Mouse (Mus musculus) CH12.LX (cell line): ENCODE measurements around the gene Cep104. TPM values are rescaled to one million over a fixed set of nuclear protein-coding genes. Genes with fewer than 3 reads are reported as not detected.

Source experiments
- DNase-seq: peaks from one replicate; pipeline ENCODE4 v3.0.0-alpha.2; 2013; ENCODE audit errors: extremely low read depth
- H3K27ac ChIP-seq: 2 replicates; pipeline ENCODE4 v1.5.1; 2012; ENCODE audit warnings: low read depth, mild to moderate bottlenecking, control low read depth, moderate library complexity; ENCODE audit not compliant: insufficient read depth
- H3K27me3 ChIP-seq: replicated peaks from 2 replicates; pipeline ENCODE3; 2012; ENCODE audit warnings: inconsistent platforms
- H3K36me3 ChIP-seq, 2 experiments: replicated peaks in 1 of 2; 2 replicates each; pipeline versions ENCODE3 to v1.6.1; 2012; ENCODE audit warnings: inconsistent platforms in 1 of 2, low read length in 1 of 2, mild to moderate bottlenecking in 1 of 2, mixed read lengths in 1 of 2, moderate library complexity in 1 of 2; ENCODE audit not compliant: control insufficient read depth in 1 of 2, insufficient read depth in 1 of 2
- H3K4me1 ChIP-seq, 2 experiments: 2 replicates each; pipeline ENCODE4 v1.6.1; 2012; ENCODE audit warnings: inconsistent platforms in 1 of 2, moderate library complexity in 1 of 2; ENCODE audit not compliant: insufficient read depth in 2 of 2, control insufficient read depth in 1 of 2
- H3K4me2 ChIP-seq: 2 replicates; pipeline ENCODE4 v1.6.1; 2012; ENCODE audit warnings: low read depth, mild to moderate bottlenecking, control low read depth; ENCODE audit not compliant: poor library complexity, insufficient read depth, severe bottlenecking
- H3K4me3 ChIP-seq, 3 experiments: fragments of 150-350 bp in 1 of 3; sonication (generic) in 1 of 3; replicated peaks in 1 of 3; 2 replicates each; pipeline versions ENCODE3 to v1.5.1; 2011 to 2012; ENCODE audit warnings: low read depth in 2 of 3, low read length in 2 of 3, mild to moderate bottlenecking in 2 of 3, moderate library complexity in 2 of 3, control low read depth in 1 of 3, improper control_type of control experiment in 1 of 3, inconsistent platforms in 1 of 3, mixed read lengths in 1 of 3; ENCODE audit not compliant: poor library complexity in 1 of 3
- H3K79me2 ChIP-seq: replicated peaks from 2 replicates; pipeline ENCODE4 v1.6.1; 2012; ENCODE audit warnings: mild to moderate bottlenecking, moderate library complexity; ENCODE audit not compliant: control insufficient read depth, poor library complexity, insufficient read depth, severe bottlenecking; ENCODE audit errors: extremely low read depth
- H3K9ac ChIP-seq: 2 replicates; pipeline ENCODE4 v1.6.1; 2012; ENCODE audit warnings: low read depth, mild to moderate bottlenecking, control low read depth, moderate library complexity; ENCODE audit not compliant: insufficient read depth
- H3K9me3 ChIP-seq: replicated peaks from 2 replicates; pipeline ENCODE3; 2012; ENCODE audit warnings: low read length, inconsistent platforms, mixed read lengths
- BHLHE40 ChIP-seq: IDR thresholded peaks from 2 replicates; pipeline ENCODE4 v1.6.1; 2011; ENCODE audit warnings: mild to moderate bottlenecking, low read depth, low read length, improper control_type of control experiment
- CHD1 ChIP-seq: IDR thresholded peaks from 2 replicates; pipeline ENCODE4 v1.6.1; 2012; ENCODE audit warnings: low read depth, low read length, improper control_type of control experiment, inconsistent platforms
- E2F4 ChIP-seq: IDR thresholded peaks from 2 replicates; pipeline ENCODE4 v1.6.1; 2011; ENCODE audit warnings: low read depth, low read length, improper control_type of control experiment; ENCODE audit not compliant: insufficient replicate concordance
- ELF1 ChIP-seq: IDR thresholded peaks from 2 replicates; pipeline ENCODE4 v1.6.1; 2014; ENCODE audit warnings: low read depth, mild to moderate bottlenecking, inconsistent platforms, low read length, improper control_type of control experiment
- GABPA ChIP-seq: IDR thresholded peaks from 2 replicates; pipeline ENCODE4 v1.6.1; 2012; ENCODE audit warnings: low read depth, low read length, improper control_type of control experiment, inconsistent platforms; ENCODE audit not compliant: insufficient replicate concordance
- HCFC1 ChIP-seq: IDR thresholded peaks from 2 replicates; pipeline ENCODE4 v1.6.1; 2012; ENCODE audit warnings: low read depth, mild to moderate bottlenecking, inconsistent platforms, low read length, improper control_type of control experiment
- JUN ChIP-seq: IDR thresholded peaks from 2 replicates; pipeline ENCODE4 v1.6.1; 2011; ENCODE audit warnings: low read depth, mild to moderate bottlenecking, low read length, improper control_type of control experiment, moderate library complexity; ENCODE audit not compliant: insufficient read depth
- JUND ChIP-seq: conservative IDR thresholded peaks from 2 replicates; pipeline ENCODE4 v1.6.1; 2011; ENCODE audit warnings: low read depth, low read length, improper control_type of control experiment
- KAT2A ChIP-seq: IDR thresholded peaks from 2 replicates; pipeline ENCODE4 v1.6.1; 2012; ENCODE audit warnings: low read length, improper control_type of control experiment, inconsistent platforms; ENCODE audit not compliant: insufficient replicate concordance
- MAFK ChIP-seq: IDR thresholded peaks from 2 replicates; pipeline ENCODE4 v1.6.1; 2011; ENCODE audit warnings: low read length, improper control_type of control experiment; ENCODE audit not compliant: insufficient replicate concordance
- MAX ChIP-seq: IDR thresholded peaks from 2 replicates; pipeline ENCODE4 v1.6.1; 2011; ENCODE audit warnings: low read length, improper control_type of control experiment
- MAZ ChIP-seq: IDR thresholded peaks from 2 replicates; pipeline ENCODE4 v1.6.1; 2012; ENCODE audit warnings: low read depth, mild to moderate bottlenecking, inconsistent platforms, low read length, improper control_type of control experiment, moderate library complexity
- MEF2A ChIP-seq: IDR thresholded peaks from 2 replicates; pipeline ENCODE4 v1.6.1; 2014; ENCODE audit warnings: low read depth, mild to moderate bottlenecking, inconsistent platforms, low read length, improper control_type of control experiment, borderline replicate concordance
- MXI1 ChIP-seq: IDR thresholded peaks from 2 replicates; pipeline ENCODE4 v1.6.1; 2011; ENCODE audit warnings: mild to moderate bottlenecking, low read depth, low read length, improper control_type of control experiment
- MYC ChIP-seq: IDR thresholded peaks from 2 replicates; pipeline ENCODE4 v1.6.1; 2011; ENCODE audit warnings: low read depth, mild to moderate bottlenecking, improper control_type of control experiment, low read length
- NRF1 ChIP-seq: IDR thresholded peaks from 2 replicates; pipeline ENCODE4 v1.6.1; 2014; ENCODE audit warnings: low read depth, mild to moderate bottlenecking, inconsistent platforms, low read length, improper control_type of control experiment, moderate library complexity
- PAX5 ChIP-seq: IDR thresholded peaks from 2 replicates; pipeline ENCODE4 v1.6.1; 2012; ENCODE audit warnings: low read length, inconsistent platforms, mixed read lengths
- POLR2A ChIP-seq: IDR thresholded peaks from 2 replicates; pipeline ENCODE4 v1.6.1; 2011; ENCODE audit warnings: low read depth, mild to moderate bottlenecking, improper control_type of control experiment, low read length
- POLR2AphosphoS2 ChIP-seq: IDR thresholded peaks from 2 replicates; pipeline ENCODE4 v1.6.1; 2011; ENCODE audit warnings: low read depth, low read length, improper control_type of control experiment
- RAD21 ChIP-seq: IDR thresholded peaks from 2 replicates; pipeline ENCODE4 v1.6.1; 2011; ENCODE audit warnings: low read depth, mild to moderate bottlenecking, low read length, improper control_type of control experiment, moderate library complexity
- RCOR1 ChIP-seq: conservative IDR thresholded peaks from 2 replicates; pipeline ENCODE4 v1.6.1; 2012; ENCODE audit warnings: low read depth, mild to moderate bottlenecking, inconsistent platforms, low read length, improper control_type of control experiment
- SIN3A ChIP-seq: IDR thresholded peaks from 2 replicates; pipeline ENCODE4 v1.6.1; 2012; ENCODE audit warnings: low read length, improper control_type of control experiment, inconsistent platforms
- SMC3 ChIP-seq: IDR thresholded peaks from 2 replicates; pipeline ENCODE4 v1.6.1; 2011; ENCODE audit warnings: low read depth, low read length, improper control_type of control experiment
- TBP ChIP-seq: conservative IDR thresholded peaks from 2 replicates; pipeline ENCODE4 v1.6.1; 2011; ENCODE audit warnings: low read depth, low read length, improper control_type of control experiment
- TCF12 ChIP-seq: IDR thresholded peaks from 2 replicates; pipeline ENCODE4 v1.6.1; 2014; ENCODE audit warnings: low read depth, mild to moderate bottlenecking, inconsistent platforms, low read length, improper control_type of control experiment
- USF1 ChIP-seq: IDR thresholded peaks from 2 replicates; pipeline ENCODE4 v1.6.1; 2014; ENCODE audit warnings: low read depth, mild to moderate bottlenecking, inconsistent platforms, low read length, improper control_type of control experiment
- USF2 ChIP-seq: conservative IDR thresholded peaks from 2 replicates; pipeline ENCODE4 v1.6.1; 2011; ENCODE audit warnings: low read depth, low read length, improper control_type of control experiment
- ZC3H11A ChIP-seq: IDR thresholded peaks from 2 replicates; pipeline ENCODE4 v1.6.1; 2012; ENCODE audit warnings: low read depth, mild to moderate bottlenecking, inconsistent platforms, low read length, improper control_type of control experiment
- ZKSCAN1 ChIP-seq: IDR thresholded peaks from 2 replicates; pipeline ENCODE4 v1.6.1; 2012; ENCODE audit warnings: low read depth, inconsistent platforms, low read length, improper control_type of control experiment, borderline replicate concordance
- ZMIZ1 ChIP-seq: IDR thresholded peaks from 2 replicates; pipeline ENCODE4 v1.6.1; 2012; ENCODE audit warnings: low read depth, mild to moderate bottlenecking, inconsistent platforms, low read length, improper control_type of control experiment
- ZNF384 ChIP-seq: IDR thresholded peaks from 2 replicates; pipeline ENCODE4 v1.6.1; 2012; ENCODE audit warnings: low read depth, low read length, improper control_type of control experiment, inconsistent platforms
- dilution Hi-C: fragments of 300-500 bp; cut with MboI; formaldehyde crosslinking; loops from 2 replicates; pipeline ENCODE4 v1.14.3; 2020; ENCODE audit warnings: low sequenced_read_pairs; ENCODE audit not compliant: extremely low pct_unique_long_range_greater_than_20kb, extremely low pct_ligation_motif_present
- in situ Hi-C: fragments of 300-500 bp; cut with MboI; formaldehyde crosslinking; loops from 3 replicates; pipeline ENCODE4 v1.14.3; 2019; ENCODE audit warnings: low sequenced_read_pairs, low pct_ligation_motif_present, low pct_unique_long_range_greater_than_20kb, mixed read lengths
- polyA plus RNA-seq: library from polyadenylated mRNA; unstranded; fragments of >175 nt; gene quantifications from 2 replicates; pipeline ENCODE4 v1.2.1, GENCODE M21; 2012; ENCODE audit warnings: low read depth; ENCODE audit not compliant: insufficient read length
- total RNA-seq, 2 experiments: library from RNA; depleted of rRNA; stranded (reverse); fragments of 300-350 nt in 1 of 2; fragments of >200 nt in 1 of 2; gene quantifications; 2 replicates each; pipeline ENCODE4 v1.2.3; 2012 to 2014

The Cep104 gene
- total and polyA plus RNA-seq, 3 experiments: 4.6 to 10.9 (median 7.0) TPM

DNA sequence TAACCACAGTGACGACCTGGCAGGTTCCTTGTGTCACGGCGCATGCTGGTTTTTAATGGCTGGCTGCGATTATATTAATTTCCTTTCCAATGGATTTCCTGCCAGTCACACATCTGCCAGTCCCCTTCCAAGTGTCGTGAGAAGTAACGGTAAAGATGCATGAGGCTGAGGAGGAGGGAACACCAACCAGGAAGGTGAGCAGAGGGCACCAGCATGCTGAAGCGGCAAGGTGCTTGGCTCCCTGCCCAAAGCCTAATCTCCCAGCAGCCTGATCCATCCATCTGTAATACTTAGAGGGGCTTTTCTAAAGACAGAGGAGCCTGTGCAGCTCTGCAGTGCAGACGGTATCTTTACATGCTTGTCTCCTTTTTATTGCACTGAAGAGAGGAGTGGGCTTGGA is 19.3 kb upstream of the Cep104 start:
- no peaks in the 10 kb centered on the region for H3K27me3 ChIP-seq
- peaks cover 12 to 38% of the 10 kb centered on the region in 2 experiments for H3K36me3 ChIP-seq
- dilution Hi-C loops: no loop called here
- no peak overlapping the region for H3K4me3 ChIP-seq
- no peaks in the 10 kb centered on the region for H3K9me3 ChIP-seq
- no peak overlapping the region for H3K9ac ChIP-seq
- in situ Hi-C loops: no loop called here
- H3K79me2 ChIP-seq: no peaks in the 10 kb centered on the region
- H3K27ac ChIP-seq: no peak overlapping the region
- H3K4me1 ChIP-seq: peaks cover 8 to 42% of the 10 kb centered on the region in 2 experiments
- no peak for DNase-seq
- no peak overlapping the region for H3K4me2 ChIP-seq
- TF ChIP-seq HCFC1 (no peak), MEF2A (no peak), TCF12 (no peak)

DNA sequence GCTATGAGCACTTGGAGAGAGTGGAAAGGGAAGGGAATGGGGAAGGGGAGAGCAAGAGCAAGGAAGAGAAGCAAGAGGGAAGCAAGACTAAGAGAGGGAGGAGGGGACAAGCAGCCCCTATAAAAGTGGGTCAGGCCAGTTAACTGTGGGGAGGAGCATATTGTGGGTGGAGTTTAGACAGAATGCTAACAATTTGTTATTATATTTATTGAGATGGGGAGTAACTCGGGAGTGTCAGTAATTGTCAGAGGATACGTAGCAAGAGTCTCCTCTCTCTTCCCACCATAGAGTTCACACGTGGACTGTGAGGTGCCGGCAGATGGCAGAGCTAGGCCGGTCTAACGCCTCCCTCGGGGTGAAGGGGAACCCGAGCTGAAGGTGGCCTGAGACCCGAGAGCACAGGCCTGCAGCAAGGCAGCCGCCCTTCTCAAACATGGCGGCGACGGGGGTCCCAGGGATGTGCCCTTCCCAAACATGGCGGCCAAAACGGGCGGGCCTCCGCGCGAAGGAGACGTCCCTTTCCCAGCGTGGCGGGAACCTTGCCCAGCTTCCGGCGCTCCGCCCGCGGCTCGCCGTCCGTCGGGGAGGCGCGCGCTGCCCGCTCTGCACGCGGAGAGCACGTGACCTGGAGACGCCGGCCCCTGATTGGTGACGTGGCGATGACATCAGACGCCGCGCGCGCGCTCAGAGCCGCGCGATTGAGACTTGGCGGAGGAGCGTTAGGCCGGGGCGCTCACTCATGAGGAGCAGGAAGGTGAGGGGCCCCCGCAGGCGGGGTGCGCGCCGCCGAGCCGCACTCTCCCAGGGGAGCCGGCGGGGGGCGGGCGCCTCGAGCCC is 18.2 kb upstream of the Cep104 start, which contains the start of gene A430005L14Rik:
A430005L14Rik (plus strand) TSS at position 669 of the 837 bp plus-strand sequence.
- peaks cover 21 to 48% of the 10 kb centered on the region in 2 experiments for H3K36me3 ChIP-seq
- peak within 1 kb of the TSS; percentile 53 for H3K4me2 ChIP-seq
- dilution Hi-C loops: no loop called here
- in situ Hi-C loops: no loop called here
- H3K4me3 ChIP-seq: peak within 1 kb of the TSS; percentile 83 to 91 (median 83)
- peaks cover 5 to 33% of the 10 kb centered on the region in 2 experiments for H3K4me1 ChIP-seq
- no peaks in the 10 kb centered on the region for H3K9me3 ChIP-seq
- H3K27me3 ChIP-seq: no peaks in the 10 kb centered on the region
- peak within 1 kb of the TSS; percentile 62 for H3K27ac ChIP-seq
- no peaks in the 10 kb centered on the region for H3K79me2 ChIP-seq
- H3K9ac ChIP-seq: peak within 1 kb of the TSS; percentile 63
- peak; percentile 96 for DNase-seq
- peak; percentile 80 for TF ChIP-seq ELF1
- TF ChIP-seq BHLHE40: peak; percentile 96
- TF ChIP-seq PAX5: no peak
- TF ChIP-seq MYC: peak; percentile 78
- TF ChIP-seq ZKSCAN1: no peak
- TF ChIP-seq ZC3H11A: no peak
- peak; percentile 16 for TF ChIP-seq RAD21
- TF ChIP-seq ZNF384: no peak
- no peak for TF ChIP-seq JUND
- TF ChIP-seq SMC3: no peak; the same call in none of the 2 replicates
- peak; percentile 90; the same call in 1 of the 2 replicates for TF ChIP-seq E2F4
- no peak for TF ChIP-seq MAFK
- TF ChIP-seq RCOR1: peak; percentile 95
- peak; percentile 63; the same call in 1 of the 2 replicates for TF ChIP-seq TBP
- peak; percentile 89 for TF ChIP-seq USF2
- TF ChIP-seq TCF12: peak; percentile 63
- TF ChIP-seq MAX: peak; percentile 98
- TF ChIP-seq ZMIZ1: peak; percentile 44; the same call in 1 of the 2 replicates
- no peak for TF ChIP-seq JUN
- peak; percentile 98 for TF ChIP-seq USF1
- no peak for TF ChIP-seq POLR2AphosphoS2
- no peak for TF ChIP-seq GABPA
- peak; percentile 71; the same call in 1 of the 2 replicates for TF ChIP-seq POLR2A
- peak; percentile 86 for TF ChIP-seq NRF1
- TF ChIP-seq CHD1: no peak
- peak; percentile 30; the same call in 1 of the 2 replicates for TF ChIP-seq MAZ
- TF ChIP-seq KAT2A: peak; percentile 87
- no peak for TF ChIP-seq MXI1
- peak; percentile 42 for TF ChIP-seq SIN3A
